Mouse (Mus musculus): ENCODE results near the gene Arap2. TPM values are rescaled to one million over a fixed set of nuclear protein-coding genes. Genes with fewer than 3 reads are reported as not detected.
A peak's percentile ranks its signal among the peaks of the same experiment; 100 is the strongest.

Gene Arap2
- polyA plus RNA-seq (2021) = 15.6 TPM

- no peaks in the 10 kb centered on the region for H3K27me3 ChIP-seq
- no peak for TF ChIP-seq CTCF (IDR thresholded peaks at IDR 0.05)
- ChIA-PET POLR2A (interaction anchor here (1.1 kb wide), 1 partner anchor 40 kb away, joined by 3 read pairs; no protein-coding TSS in a partner anchor), CTCF (no interaction called here)
- peak; percentile 95 for ATAC-seq
- in situ Hi-C loops (cut with MboI; ENCODE audit: low pct_unique_long_range_greater_than_20kb) = no loop called here
- no peak for DNase-seq (ENCODE audit: low read depth, low spot score)
These were observed at the start of gene Arap2 for GRCm38 (mm10) chr5:62765784-62766701. Gene Arap2, minus strand, starts transcription at chr5:62766159.

GRCm38 (mm10) chr5:62815741-62816140, 49.8 kb upstream of the Arap2 start:
- peaks cover 37% of the 10 kb centered on the region for H3K27me3 ChIP-seq
- no peak for DNase-seq (ENCODE audit: low read depth, low spot score)
- ATAC-seq = no peak
- ChIA-PET CTCF (no interaction called here), POLR2A (no interaction called here)
- no peak for TF ChIP-seq CTCF (IDR thresholded peaks at IDR 0.05)
- in situ Hi-C loops (cut with MboI; ENCODE audit: low pct_unique_long_range_greater_than_20kb) = no loop called here

GRCm38 (mm10) chr5:62814072-62814414, 48.1 kb upstream of the Arap2 start:
- no peak for TF ChIP-seq CTCF (IDR thresholded peaks at IDR 0.05)
- ChIA-PET POLR2A (no interaction called here), CTCF (no interaction called here)
- in situ Hi-C loops (cut with MboI; ENCODE audit: low pct_unique_long_range_greater_than_20kb) = no loop called here
- ATAC-seq (no peak), DNase-seq (ENCODE audit: low read depth, low spot score) (no peak)
- H3K27me3 ChIP-seq = peaks cover 24% of the 10 kb centered on the region

- POLR2A ChIA-PET = no interaction called here
- no peak for TF ChIP-seq CTCF (IDR thresholded peaks at IDR 0.05)
- no peak for ATAC-seq
- peaks cover 19% of the 10 kb centered on the region for H3K27me3 ChIP-seq
- in situ Hi-C loops (cut with MboI; ENCODE audit: low pct_unique_long_range_greater_than_20kb) = no loop called here
- DNase-seq (ENCODE audit: low read depth, low spot score) = no peak
- CTCF ChIA-PET = no interaction called here
These were observed 47.6 kb upstream of the Arap2 start, which contains the start of gene Dthd1 for GRCm38 (mm10) chr5:62813402-62814071. Gene Dthd1, plus strand, starts transcription at chr5:62813823.

GRCm38 (mm10) chr5:62792776-62793175, 26.8 kb upstream of the Arap2 start:
- DNase-seq (ENCODE audit: low read depth, low spot score) = no peak
- POLR2A ChIA-PET = interaction anchor here (0.7 kb wide), 1 partner anchor 12 kb away, joined by 3 read pairs; no protein-coding TSS in a partner anchor

GRCm38 (mm10) chr5:62790921-62791564, 25.1 kb upstream of the Arap2 start:
- no peaks in the 10 kb centered on the region for H3K27me3 ChIP-seq
- in situ Hi-C loops (cut with MboI; ENCODE audit: low pct_unique_long_range_greater_than_20kb) = no loop called here
- ATAC-seq = no peak
- CTCF ChIA-PET = no interaction called here
- DNase-seq (ENCODE audit: low read depth, low spot score) = no peak
- POLR2A ChIA-PET = no interaction called here
- TF ChIP-seq CTCF (IDR thresholded peaks at IDR 0.05) = no peak

More at GRCm38 (mm10) chr5:62792776-62793175, 26.8 kb upstream of the Arap2 start:
- CTCF ChIA-PET = no interaction called here
- in situ Hi-C loops (cut with MboI; ENCODE audit: low pct_unique_long_range_greater_than_20kb) = no loop called here
- ATAC-seq = no peak
- TF ChIP-seq CTCF (IDR thresholded peaks at IDR 0.05) = no peak
- H3K27me3 ChIP-seq = no peaks in the 10 kb centered on the region

GRCm38 (mm10) chr5:62786809-62787208, 20.9 kb upstream of the Arap2 start:
- in situ Hi-C loops (cut with MboI; ENCODE audit: low pct_unique_long_range_greater_than_20kb) = no loop called here
- DNase-seq (ENCODE audit: low read depth, low spot score) (peak; percentile 50), ATAC-seq (peak; percentile 96)
- TF ChIP-seq CTCF (IDR thresholded peaks at IDR 0.05) = no peak
- ChIA-PET CTCF (interaction anchor here (1.0 kb wide), 2 partner anchors 21 to 25 kb away, joined by 3 read pairs; no protein-coding TSS in a partner anchor), POLR2A (no interaction called here)
- no peaks in the 10 kb centered on the region for H3K27me3 ChIP-seq

GRCm38 (mm10) chr5:62778682-62779081, 12.7 kb upstream of the Arap2 start:
- TF ChIP-seq CTCF (IDR thresholded peaks at IDR 0.05) = no peak
- ChIA-PET CTCF (no interaction called here), POLR2A (no interaction called here)
- in situ Hi-C loops (cut with MboI; ENCODE audit: low pct_unique_long_range_greater_than_20kb) = no loop called here
- DNase-seq (ENCODE audit: low read depth, low spot score) (no peak), ATAC-seq (no peak)
- peaks cover 2% of the 10 kb centered on the region for H3K27me3 ChIP-seq

GRCm38 (mm10) chr5:62777804-62778203, 11.8 kb upstream of the Arap2 start:
- TF ChIP-seq CTCF (IDR thresholded peaks at IDR 0.05) = no peak
- peaks cover 2% of the 10 kb centered on the region for H3K27me3 ChIP-seq
- ChIA-PET CTCF (no interaction called here), POLR2A (interaction anchor here (0.7 kb wide), 1 partner anchor 8 kb away, joined by 3 read pairs; no protein-coding TSS in a partner anchor)
- ATAC-seq (no peak), DNase-seq (ENCODE audit: low read depth, low spot score) (no peak)
- in situ Hi-C loops (cut with MboI; ENCODE audit: low pct_unique_long_range_greater_than_20kb) = no loop called here

- ChIA-PET CTCF (interaction anchor here (0.7 to 1.3 kb wide), 2 partner anchors 9 to 30 kb away, joined by 3 to 4 read pairs; no protein-coding TSS in a partner anchor), POLR2A (interaction anchor here (0.9 kb wide), 1 partner anchor 8 kb away, joined by 4 read pairs; no protein-coding TSS in a partner anchor)
- no peaks in the 10 kb centered on the region for H3K27me3 ChIP-seq
- DNase-seq (ENCODE audit: low read depth, low spot score) = no peak
- TF ChIP-seq CTCF (IDR thresholded peaks at IDR 0.05) = no peak
- no peak for ATAC-seq
- in situ Hi-C loops (cut with MboI; ENCODE audit: low pct_unique_long_range_greater_than_20kb) = no loop called here
These were observed 6.0 kb upstream of the Arap2 start for GRCm38 (mm10) chr5:62771775-62772599.
